In genomic region chr3:134118898-134119297, GRCm38 (mm10) we compare ENCODE assay signal across 20 mouse cellular contexts.
"Had no signal": no experiment of that assay in that cellular context is flagged by ENCODE, and none has a peak within 500 bp of the region (broad histone marks: within the 10 kb centered on the region; RNA-seq: fewer than 3 reads in every experiment).

No protein-coding gene starts in this region.

- H3K27me3 ChIP-seq: limb, embryonic 12.5 days; limb, embryonic 15.5 days; liver, embryonic 12.5 days; liver, embryonic 15.5 days; lung, embryonic 15.5 days; midbrain, embryonic 13.5 days had no signal

- DNase-seq: kidney, adult 18-20 months; kidney, adult 9 months; kidney, postnatal 14 days; kidney, postnatal 4 days; layer of hippocampus, adult 9-11 months; layer of hippocampus, postnatal 36 days; left cerebral cortex, postnatal 4 days; lung, postnatal 14 days; right cerebral cortex, postnatal 14 days; right cerebral cortex, postnatal 4 days; thymus, postnatal 25 days had no signal

- H3K4me3 ChIP-seq: left cerebral cortex, adult 2 months; limb, embryonic 12.5 days; limb, embryonic 15.5 days; liver, embryonic 12.5 days; liver, embryonic 15.5 days; lung, embryonic 15.5 days; midbrain, embryonic 13.5 days had no signal

- H3K4me1 ChIP-seq: limb, embryonic 12.5 days; limb, embryonic 15.5 days; liver, embryonic 12.5 days; liver, embryonic 15.5 days; lung, embryonic 15.5 days had no signal

- ATAC-seq: liver, embryonic 12.5 days; midbrain, embryonic 13.5 days; midbrain, embryonic 16.5 days had no signal

- H3K9me3 ChIP-seq: limb, embryonic 12.5 days; limb, embryonic 15.5 days; liver, embryonic 12.5 days; liver, embryonic 15.5 days; lung, embryonic 15.5 days; midbrain, embryonic 13.5 days had no signal

- H3K4me2 ChIP-seq: limb, embryonic 12.5 days; limb, embryonic 15.5 days; liver, embryonic 12.5 days; liver, embryonic 15.5 days; lung, embryonic 15.5 days; midbrain, embryonic 13.5 days had no signal

- H3K36me3 ChIP-seq: limb, embryonic 12.5 days; limb, embryonic 15.5 days; liver, embryonic 12.5 days; liver, embryonic 15.5 days; lung, embryonic 15.5 days; midbrain, embryonic 13.5 days had no signal

- H3K9ac ChIP-seq: limb, embryonic 12.5 days; limb, embryonic 15.5 days; liver, embryonic 12.5 days; liver, embryonic 15.5 days; lung, embryonic 15.5 days; midbrain, embryonic 13.5 days had no signal

- H3K27ac ChIP-seq: left cerebral cortex, adult 2 months; limb, embryonic 12.5 days; limb, embryonic 15.5 days; liver, embryonic 12.5 days; liver, embryonic 15.5 days; lung, embryonic 15.5 days; macrophage; midbrain, embryonic 13.5 days had no signal
